Mouse (Mus musculus) sigmoid colon, adult 10 weeks (tissue): ENCODE data around the gene Olfr1246. TPM values are rescaled to one million over a fixed set of nuclear protein-coding genes. Genes with fewer than 3 reads are reported as not detected.

Source experiments
- polyA plus RNA-seq: library from polyadenylated mRNA; stranded (reverse); fragments of 350-450 nt; fragmentation: Illumina TruSeq; extraction: RNeasy Lipid Tissue Mini Kit (QIAGEN cat#74804); gene quantifications from one replicate; pipeline ENCODE4 v1.2.3, GENCODE M21; 2014; ENCODE audit warnings: low read depth, low replicate concordance

Olfr1246 gene
- polyA plus RNA-seq: not detected

DNA sequence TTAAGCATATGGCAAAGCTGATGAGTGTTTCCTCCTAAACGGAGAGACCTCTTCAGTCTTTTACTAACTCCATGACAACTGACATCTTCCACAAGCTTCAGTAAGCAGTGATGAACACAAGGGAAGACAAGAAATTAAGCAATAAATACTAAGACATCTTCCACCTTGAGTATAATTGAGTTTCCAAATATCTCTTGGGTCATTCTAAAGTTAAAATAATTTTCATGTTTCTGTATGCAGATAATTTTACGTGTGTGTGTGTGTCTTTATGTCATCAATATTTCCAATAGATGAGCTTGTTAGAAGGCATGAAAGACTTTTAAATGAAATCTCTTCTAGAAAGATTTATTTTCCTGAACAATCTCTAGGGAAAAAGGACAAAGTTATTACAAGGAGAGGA is at the start of gene Olfr1246:
Gene Olfr1246, minus strand, starts transcription at position 101 of the 400 bp plus-strand sequence.

GRCm38 (mm10) chr2:89634883-89635282 is 41.9 kb upstream of the Olfr1246 start, which contains the start of gene Olfr1249:
Gene Olfr1249 (minus strand): TSS chr2:89634983.

DNA sequence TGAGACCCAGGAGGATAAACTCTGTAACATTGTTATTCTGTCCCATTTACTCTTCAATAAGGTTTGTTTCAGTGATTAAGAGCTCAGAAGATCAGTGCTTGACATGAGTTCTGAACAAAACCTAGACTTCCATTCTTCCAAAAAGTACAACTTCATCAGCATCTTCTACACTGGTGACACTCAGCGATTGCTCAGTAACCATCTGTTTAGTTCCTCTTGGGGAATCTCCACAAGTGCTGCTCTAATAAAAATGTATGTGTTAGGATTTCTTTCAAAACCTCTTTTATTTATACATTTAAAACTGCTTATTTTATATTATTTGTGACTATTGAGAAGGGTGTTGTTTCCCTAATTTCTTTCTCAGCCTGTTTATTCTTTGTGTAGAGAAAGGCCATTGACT is 25.2 kb upstream of the Olfr1246 start, which contains the start of gene Olfr1248:
Gene Olfr1248, minus strand, starts transcription at position 101 of the 400 bp plus-strand sequence.

GRCm38 (mm10) chr2:89614030-89614429 is 21.1 kb upstream of the Olfr1246 start, which contains the start of gene Olfr1247:
Gene Olfr1247 (minus strand): TSS chr2:89614130.

GRCm38 (mm10) chr2:89578347-89578746 is 14.6 kb downstream of the Olfr1246 start, which contains the start of gene Olfr1245:
Gene Olfr1245 (minus strand): TSS chr2:89578447.

Other genes starting within 250 kb of the Olfr1246 start
- not detected for gene Olfr1234, start 228.3 kb downstream of the Olfr1246 start, polyA plus RNA-seq
- not detected for gene Olfr1238, start 183.5 kb downstream of the Olfr1246 start, polyA plus RNA-seq
- not detected for gene Olfr1239, start 172.8 kb downstream of the Olfr1246 start, polyA plus RNA-seq
- gene Olfr1240, start 150.2 kb downstream of the Olfr1246 start, polyA plus RNA-seq: not detected
- not detected for gene Olfr1241, start 106.0 kb downstream of the Olfr1246 start, polyA plus RNA-seq
- gene Olfr1242, start 94.8 kb downstream of the Olfr1246 start, polyA plus RNA-seq: not detected
- not detected for gene Olfr1243, start 61.7 kb downstream of the Olfr1246 start, polyA plus RNA-seq
- gene Olfr1245, start 14.7 kb downstream of the Olfr1246 start, polyA plus RNA-seq: not detected
- gene Olfr1247, start 21.0 kb upstream of the Olfr1246 start, polyA plus RNA-seq: not detected
- not detected for gene Olfr1248, start 25.1 kb upstream of the Olfr1246 start, polyA plus RNA-seq
- gene Olfr1249, start 41.8 kb upstream of the Olfr1246 start, polyA plus RNA-seq: not detected
- gene Olfr1250, start 68.3 kb upstream of the Olfr1246 start, polyA plus RNA-seq: not detected
- gene Olfr1251, start 78.8 kb upstream of the Olfr1246 start, polyA plus RNA-seq: not detected
- gene Olfr1252, start 131.9 kb upstream of the Olfr1246 start, polyA plus RNA-seq: not detected
- gene Olfr1253, start 163.9 kb upstream of the Olfr1246 start, polyA plus RNA-seq: not detected
- not detected for gene Olfr1254, start 200.5 kb upstream of the Olfr1246 start, polyA plus RNA-seq
- not detected for gene Olfr1255, start 218.9 kb upstream of the Olfr1246 start, polyA plus RNA-seq
- gene Olfr1256, start 248.4 kb upstream of the Olfr1246 start, polyA plus RNA-seq: not detected